Mouse (Mus musculus) CH12.LX (cell line): ENCODE measurements around the gene Rarg. TPM values are rescaled to one million over a fixed set of nuclear protein-coding genes. Genes with fewer than 3 reads are reported as not detected.

Experiments
- DNase-seq: peaks from one replicate; pipeline ENCODE4 v3.0.0-alpha.2; 2013; ENCODE audit errors: extremely low read depth
- H3K27ac ChIP-seq: 2 replicates; pipeline ENCODE4 v1.5.1; 2012; ENCODE audit warnings: low read depth, mild to moderate bottlenecking, control low read depth, moderate library complexity; ENCODE audit not compliant: insufficient read depth
- H3K27me3 ChIP-seq: replicated peaks from 2 replicates; pipeline ENCODE3; 2012; ENCODE audit warnings: inconsistent platforms
- H3K36me3 ChIP-seq, 2 experiments: replicated peaks in 1 of 2; 2 replicates each; pipeline versions ENCODE3 to v1.6.1; 2012; ENCODE audit warnings: inconsistent platforms in 1 of 2, low read length in 1 of 2, mild to moderate bottlenecking in 1 of 2, mixed read lengths in 1 of 2, moderate library complexity in 1 of 2; ENCODE audit not compliant: control insufficient read depth in 1 of 2, insufficient read depth in 1 of 2
- H3K4me1 ChIP-seq, 2 experiments: 2 replicates each; pipeline ENCODE4 v1.6.1; 2012; ENCODE audit warnings: inconsistent platforms in 1 of 2, moderate library complexity in 1 of 2; ENCODE audit not compliant: insufficient read depth in 2 of 2, control insufficient read depth in 1 of 2
- H3K4me2 ChIP-seq: 2 replicates; pipeline ENCODE4 v1.6.1; 2012; ENCODE audit warnings: low read depth, mild to moderate bottlenecking, control low read depth; ENCODE audit not compliant: poor library complexity, insufficient read depth, severe bottlenecking
- H3K4me3 ChIP-seq, 3 experiments: fragments of 150-350 bp in 1 of 3; sonication (generic) in 1 of 3; replicated peaks in 1 of 3; 2 replicates each; pipeline versions ENCODE3 to v1.5.1; 2011 to 2012; ENCODE audit warnings: low read depth in 2 of 3, low read length in 2 of 3, mild to moderate bottlenecking in 2 of 3, moderate library complexity in 2 of 3, control low read depth in 1 of 3, improper control_type of control experiment in 1 of 3, inconsistent platforms in 1 of 3, mixed read lengths in 1 of 3; ENCODE audit not compliant: poor library complexity in 1 of 3
- H3K79me2 ChIP-seq: replicated peaks from 2 replicates; pipeline ENCODE4 v1.6.1; 2012; ENCODE audit warnings: mild to moderate bottlenecking, moderate library complexity; ENCODE audit not compliant: control insufficient read depth, poor library complexity, insufficient read depth, severe bottlenecking; ENCODE audit errors: extremely low read depth
- H3K9ac ChIP-seq: 2 replicates; pipeline ENCODE4 v1.6.1; 2012; ENCODE audit warnings: low read depth, mild to moderate bottlenecking, control low read depth, moderate library complexity; ENCODE audit not compliant: insufficient read depth
- H3K9me3 ChIP-seq: replicated peaks from 2 replicates; pipeline ENCODE3; 2012; ENCODE audit warnings: low read length, inconsistent platforms, mixed read lengths
- CHD2 ChIP-seq: IDR thresholded peaks from 2 replicates; pipeline ENCODE4 v1.6.1; 2011; ENCODE audit warnings: low read length, improper control_type of control experiment
- EP300 ChIP-seq: IDR thresholded peaks from 2 replicates; pipeline ENCODE4 v1.6.1; 2011; ENCODE audit warnings: low read length, improper control_type of control experiment
- ETS1 ChIP-seq: conservative IDR thresholded peaks from 2 replicates; pipeline ENCODE4 v1.6.1; 2012; ENCODE audit warnings: low read depth, mild to moderate bottlenecking, inconsistent platforms, low read length, improper control_type of control experiment, moderate library complexity
- GABPA ChIP-seq: IDR thresholded peaks from 2 replicates; pipeline ENCODE4 v1.6.1; 2012; ENCODE audit warnings: low read depth, low read length, improper control_type of control experiment, inconsistent platforms; ENCODE audit not compliant: insufficient replicate concordance
- JUN ChIP-seq: IDR thresholded peaks from 2 replicates; pipeline ENCODE4 v1.6.1; 2011; ENCODE audit warnings: low read depth, mild to moderate bottlenecking, low read length, improper control_type of control experiment, moderate library complexity; ENCODE audit not compliant: insufficient read depth
- JUND ChIP-seq: conservative IDR thresholded peaks from 2 replicates; pipeline ENCODE4 v1.6.1; 2011; ENCODE audit warnings: low read depth, low read length, improper control_type of control experiment
- KAT2A ChIP-seq: IDR thresholded peaks from 2 replicates; pipeline ENCODE4 v1.6.1; 2012; ENCODE audit warnings: low read length, improper control_type of control experiment, inconsistent platforms; ENCODE audit not compliant: insufficient replicate concordance
- MAX ChIP-seq: IDR thresholded peaks from 2 replicates; pipeline ENCODE4 v1.6.1; 2011; ENCODE audit warnings: low read length, improper control_type of control experiment
- MAZ ChIP-seq: IDR thresholded peaks from 2 replicates; pipeline ENCODE4 v1.6.1; 2012; ENCODE audit warnings: low read depth, mild to moderate bottlenecking, inconsistent platforms, low read length, improper control_type of control experiment, moderate library complexity
- MYC ChIP-seq: IDR thresholded peaks from 2 replicates; pipeline ENCODE4 v1.6.1; 2011; ENCODE audit warnings: low read depth, mild to moderate bottlenecking, improper control_type of control experiment, low read length
- PAX5 ChIP-seq: IDR thresholded peaks from 2 replicates; pipeline ENCODE4 v1.6.1; 2012; ENCODE audit warnings: low read length, inconsistent platforms, mixed read lengths
- RCOR1 ChIP-seq: conservative IDR thresholded peaks from 2 replicates; pipeline ENCODE4 v1.6.1; 2012; ENCODE audit warnings: low read depth, mild to moderate bottlenecking, inconsistent platforms, low read length, improper control_type of control experiment
- USF1 ChIP-seq: IDR thresholded peaks from 2 replicates; pipeline ENCODE4 v1.6.1; 2014; ENCODE audit warnings: low read depth, mild to moderate bottlenecking, inconsistent platforms, low read length, improper control_type of control experiment
- USF2 ChIP-seq: conservative IDR thresholded peaks from 2 replicates; pipeline ENCODE4 v1.6.1; 2011; ENCODE audit warnings: low read depth, low read length, improper control_type of control experiment
- ZMIZ1 ChIP-seq: IDR thresholded peaks from 2 replicates; pipeline ENCODE4 v1.6.1; 2012; ENCODE audit warnings: low read depth, mild to moderate bottlenecking, inconsistent platforms, low read length, improper control_type of control experiment
- dilution Hi-C: fragments of 300-500 bp; cut with MboI; formaldehyde crosslinking; loops from 2 replicates; pipeline ENCODE4 v1.14.3; 2020; ENCODE audit warnings: low sequenced_read_pairs; ENCODE audit not compliant: extremely low pct_unique_long_range_greater_than_20kb, extremely low pct_ligation_motif_present
- in situ Hi-C: fragments of 300-500 bp; cut with MboI; formaldehyde crosslinking; loops from 3 replicates; pipeline ENCODE4 v1.14.3; 2019; ENCODE audit warnings: low sequenced_read_pairs, low pct_ligation_motif_present, low pct_unique_long_range_greater_than_20kb, mixed read lengths
- polyA plus RNA-seq: library from polyadenylated mRNA; unstranded; fragments of >175 nt; gene quantifications from 2 replicates; pipeline ENCODE4 v1.2.1, GENCODE M21; 2012; ENCODE audit warnings: low read depth; ENCODE audit not compliant: insufficient read length
- total RNA-seq, 2 experiments: library from RNA; depleted of rRNA; stranded (reverse); fragments of 300-350 nt in 1 of 2; fragments of >200 nt in 1 of 2; gene quantifications; 2 replicates each; pipeline ENCODE4 v1.2.3; 2012 to 2014

Rarg gene
- total and polyA plus RNA-seq, 3 experiments = 0.17 to 0.76 (median 0.64) TPM

GRCm38 (mm10) chr15:102216459-102217228, 40.7 kb downstream of the Rarg start:
- no peak overlapping the region for H3K4me3 ChIP-seq
- no peak overlapping the region for H3K4me2 ChIP-seq
- peaks cover 5 to 23% of the 10 kb centered on the region in 2 experiments; a peak in 3 of 4 replicates for H3K4me1 ChIP-seq
- in situ Hi-C loops (no loop called here), dilution Hi-C loops (no loop called here)
- no peak overlapping the region for H3K9ac ChIP-seq
- TF ChIP-seq GABPA = no peak
- no peak for TF ChIP-seq PAX5
- no peak for TF ChIP-seq MAZ
- TF ChIP-seq JUN = no peak
- no peak for TF ChIP-seq KAT2A
- TF ChIP-seq JUND = no peak
- H3K9me3 ChIP-seq = no peaks in the 10 kb centered on the region
- no peaks in the 10 kb centered on the region for H3K79me2 ChIP-seq
- H3K27ac ChIP-seq = no peak overlapping the region
- peaks cover 41 to 60% of the 10 kb centered on the region in 2 experiments for H3K36me3 ChIP-seq
- DNase-seq = no peak
- no peaks in the 10 kb centered on the region for H3K27me3 ChIP-seq

GRCm38 (mm10) chr15:102215624-102216023, 41.7 kb downstream of the Rarg start:
- Histone ChIP-seq H3K4me3 (no peak overlapping the region), H3K36me3 (peaks cover 48 to 65% of the 10 kb centered on the region in 2 experiments), H3K4me1 (peaks cover 5 to 26% of the 10 kb centered on the region in 2 experiments; a peak in 3 of 4 replicates), H3K4me2 (no peak overlapping the region), H3K9ac (no peak overlapping the region), H3K9me3 (no peaks in the 10 kb centered on the region), H3K27ac (no peak overlapping the region), H3K27me3 (no peaks in the 10 kb centered on the region), H3K79me2 (no peaks in the 10 kb centered on the region)
- in situ Hi-C loops = no loop called here
- no peak for DNase-seq
- no peak for TF ChIP-seq USF1
- TF ChIP-seq ETS1 = no peak
- TF ChIP-seq MYC = no peak
- dilution Hi-C loops = no loop called here

GRCm38 (mm10) chr15:102214132-102214531, 43.2 kb downstream of the Rarg start:
- H3K4me3 ChIP-seq = no peak overlapping the region
- no peaks in the 10 kb centered on the region for H3K9me3 ChIP-seq
- peaks cover 6 to 37% of the 10 kb centered on the region in 2 experiments for H3K4me1 ChIP-seq
- H3K27ac ChIP-seq = no peak overlapping the region
- dilution Hi-C loops = no loop called here
- DNase-seq = no peak
- TF ChIP-seq EP300 (no peak), JUN (no peak), USF2 (no peak), CHD2 (no peak), ZMIZ1 (no peak), RCOR1 (no peak), MAX (no peak), ETS1 (no peak)
- H3K36me3 ChIP-seq = peaks cover 61 to 76% of the 10 kb centered on the region in 2 experiments
- no peak overlapping the region for H3K9ac ChIP-seq
- H3K4me2 ChIP-seq = no peak overlapping the region
- no peaks in the 10 kb centered on the region for H3K27me3 ChIP-seq
- no peaks in the 10 kb centered on the region for H3K79me2 ChIP-seq
- in situ Hi-C loops = no loop called here
